21 mouse cellular contexts compared by ENCODE assay signal in the genomic region with DNA sequence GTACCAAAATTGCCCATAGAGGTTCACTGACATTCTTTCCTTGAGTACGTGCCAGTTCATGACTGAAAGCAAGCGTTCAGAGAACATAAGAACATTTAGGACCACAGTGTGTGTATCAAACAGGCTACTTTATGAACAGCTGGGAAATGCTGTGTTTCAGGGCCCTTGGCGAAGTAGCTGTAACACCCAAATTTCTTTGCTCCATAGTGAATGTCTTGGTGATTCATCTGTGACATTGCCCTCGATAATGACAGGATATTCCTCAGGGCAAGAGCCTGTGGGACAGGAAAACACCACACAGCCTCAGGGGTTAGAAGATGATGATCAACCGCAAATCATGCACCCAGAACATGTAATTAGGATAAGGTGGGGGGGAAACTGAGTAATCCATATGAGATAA.
A peak's percentile ranks its signal among the peaks of the same experiment; 100 is the strongest.
DNase-seq lines count a peak whose midpoint lies in the region; ATAC-seq and TF ChIP-seq lines count a peak whose summit lies in the region.
"Had no signal": no experiment of that assay in that cellular context is flagged by ENCODE, and none has a peak within 500 bp of the region (broad histone marks: within the 10 kb centered on the region; RNA-seq: fewer than 3 reads in every experiment).

No protein-coding gene starts in this region.

- DNase-seq in adrenal gland, postnatal 14 days = peak; percentile 11
- DNase-seq in adrenal gland, postnatal 25 days = no peak
- DNase-seq in lung, postnatal 10 days = no peak
- DNase-seq in adipocyte (ENCODE audit: low spot score) = peak; percentile 11
- DNase-seq in stomach, postnatal 0 days (ENCODE audit: low spot score) = no peak
- DNase-seq: B cell, adult 2 months; cerebellum, postnatal 10 days; gastrocnemius, postnatal 25 days; heart, postnatal 14 days; kidney, adult 8-10 months; liver, embryonic 13.5 days; right cerebral cortex, postnatal 14 days; thymus, postnatal 36 days had no signal

- H3K4me3 ChIP-seq in lung, embryonic 15.5 days = no peak overlapping the region
- H3K4me3 ChIP-seq in stomach, postnatal 0 days (ENCODE audit: low read depth, low read length) = no peak overlapping the region
- H3K4me3 ChIP-seq: heart, embryonic 10.5 days; hindbrain, embryonic 15.5 days; layer of hippocampus, adult 2 months; limb, embryonic 10.5 days; liver, embryonic 13.5 days had no signal

- no peak overlapping the region for H3K4me2 ChIP-seq in lung, embryonic 15.5 days
- no peak overlapping the region for H3K4me2 ChIP-seq in stomach, postnatal 0 days (replicated peaks; ENCODE audit: low read depth)
- H3K4me2 ChIP-seq: hindbrain, embryonic 15.5 days; liver, embryonic 13.5 days; midbrain, embryonic 11.5 days had no signal

- no peak for TF ChIP-seq EP300 in stomach, postnatal 0 days (optimal IDR thresholded peaks at IDR 0.05)

- TF ChIP-seq CTCF in stomach, postnatal 0 days (IDR thresholded peaks at IDR 0.05; ENCODE audit: low read depth) = no peak

- peaks cover 30% of the 10 kb centered on the region for H3K4me1 ChIP-seq in lung, embryonic 15.5 days
- peaks cover 2% of the 10 kb centered on the region; the same call in 1 of the 2 replicates for H3K4me1 ChIP-seq in stomach, postnatal 0 days (replicated peaks; ENCODE audit: control insufficient read depth, insufficient read depth)
- H3K4me1 ChIP-seq: hindbrain, embryonic 15.5 days; liver, embryonic 13.5 days had no signal

- 41% methylated on average over 5 of the region's 5 CpGs for WGBS in lung, embryonic 15.5 days
- 41% methylated on average over 5 of the region's 5 CpGs for WGBS in stomach, postnatal 0 days

- no peaks in the 10 kb centered on the region for H3K36me3 ChIP-seq in lung, embryonic 15.5 days
- no peaks in the 10 kb centered on the region for H3K36me3 ChIP-seq in stomach, postnatal 0 days (ENCODE audit: control insufficient read depth, insufficient read depth, low read length)
- H3K36me3 ChIP-seq: heart, embryonic 10.5 days; hindbrain, embryonic 15.5 days; limb, embryonic 10.5 days; liver, embryonic 13.5 days had no signal

- ATAC-seq in lung, embryonic 15.5 days (ENCODE audit: borderline replicate concordance, extremely low read depth, low FRiP score, low TSS enrichment) = 0 out of 2 replicates have a peak, but pooled peaks have one; percentile 42
- ATAC-seq in stomach, postnatal 0 days (ENCODE audit: low FRiP score, low TSS enrichment) = no peak
- ATAC-seq in monocyte, adult 5-6 weeks (replicated peaks; ENCODE audit: insufficient number of reproducible peaks, low FRiP score, low TSS enrichment, poor library complexity, severe bottlenecking) = no peak

- H3K9ac ChIP-seq in lung, embryonic 15.5 days = no peak overlapping the region
- no peak overlapping the region for H3K9ac ChIP-seq in stomach, postnatal 0 days (ENCODE audit: low read length)
- H3K9ac ChIP-seq: hindbrain, embryonic 15.5 days; liver, embryonic 13.5 days had no signal

- H3K27ac ChIP-seq in lung, embryonic 15.5 days = peak overlapping the region; percentile 61; the same call in 1 of the 2 replicates
- H3K27ac ChIP-seq in stomach, postnatal 0 days (replicated peaks) = peak overlapping the region; percentile 70
- H3K27ac ChIP-seq: heart, embryonic 10.5 days; hindbrain, embryonic 15.5 days; layer of hippocampus, adult 2 months; liver, embryonic 13.5 days; macrophage had no signal

- no peaks in the 10 kb centered on the region for H3K9me3 ChIP-seq in lung, embryonic 15.5 days
- no peaks in the 10 kb centered on the region for H3K9me3 ChIP-seq in stomach, postnatal 0 days (ENCODE audit: control insufficient read depth, low read length)
- H3K9me3 ChIP-seq: heart, embryonic 10.5 days; hindbrain, embryonic 15.5 days; limb, embryonic 10.5 days; liver, embryonic 13.5 days had no signal

- H3K27me3 ChIP-seq in lung, embryonic 15.5 days = no peaks in the 10 kb centered on the region
- no peaks in the 10 kb centered on the region for H3K27me3 ChIP-seq in stomach, postnatal 0 days (ENCODE audit: control insufficient read depth, insufficient read depth, low read length)
- H3K27me3 ChIP-seq: hindbrain, embryonic 15.5 days; liver, embryonic 13.5 days had no signal

Comparison
In these comparisons a context has a peak if more than half of its experiments do, and no peak if none do; other contexts are left out.
1. DNase-seq: peak in adrenal gland, postnatal 14 days (single experiment) and adipocyte (single experiment); none in adrenal gland, postnatal 25 days (single experiment), lung, postnatal 10 days (single experiment) and stomach, postnatal 0 days (single experiment).